Mouse (Mus musculus): Measurements from ENCODE around the gene Rbm45.

Rbm45 gene

DNA sequence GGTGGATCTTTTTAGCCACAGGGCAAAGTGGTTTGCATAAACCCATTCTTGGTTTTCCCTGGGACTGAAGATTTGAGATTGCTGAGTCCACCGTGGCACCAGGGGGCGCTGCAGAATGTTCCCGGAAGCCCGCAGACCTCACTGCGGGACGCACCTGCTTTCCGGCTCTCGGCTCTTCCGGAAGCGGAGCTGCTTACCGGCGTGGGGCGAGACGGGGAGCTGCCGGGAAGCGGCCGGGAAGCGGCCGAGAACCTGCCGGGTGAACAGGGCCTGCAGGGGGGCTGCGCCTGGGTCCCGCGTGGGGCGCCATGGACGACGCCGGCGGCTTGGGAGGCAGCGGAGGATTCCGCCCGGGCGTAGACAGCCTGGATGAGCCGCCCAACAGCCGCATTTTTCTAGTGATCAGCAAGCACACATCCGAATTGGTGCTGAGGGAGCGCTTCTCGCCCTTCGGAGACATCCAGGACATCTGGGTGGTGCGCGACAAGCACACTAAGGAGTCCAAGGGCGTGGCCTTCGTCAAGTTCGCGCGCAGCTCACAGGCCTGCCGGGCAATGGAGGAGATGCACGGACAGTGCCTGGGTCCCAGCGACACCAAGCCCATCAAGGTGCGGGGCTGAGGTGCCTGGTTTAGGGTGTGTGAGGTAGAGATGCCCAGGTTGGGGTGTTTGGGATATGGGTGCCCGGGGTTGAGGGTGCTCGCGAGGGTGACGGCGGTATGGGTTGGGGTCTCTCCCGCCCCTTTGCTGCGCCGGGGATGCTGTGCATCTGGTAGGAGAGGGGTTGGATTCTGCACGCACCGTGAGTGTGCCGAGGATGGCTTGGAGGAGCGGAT, at the start of gene Rbm45:
Gene Rbm45, plus strand, starts transcription at position 164 of the 835 bp plus-strand sequence.
- peak; percentile 88 to 96 for DNase-seq (ENCODE audit: low spot score in 2 of 2)

DNA sequence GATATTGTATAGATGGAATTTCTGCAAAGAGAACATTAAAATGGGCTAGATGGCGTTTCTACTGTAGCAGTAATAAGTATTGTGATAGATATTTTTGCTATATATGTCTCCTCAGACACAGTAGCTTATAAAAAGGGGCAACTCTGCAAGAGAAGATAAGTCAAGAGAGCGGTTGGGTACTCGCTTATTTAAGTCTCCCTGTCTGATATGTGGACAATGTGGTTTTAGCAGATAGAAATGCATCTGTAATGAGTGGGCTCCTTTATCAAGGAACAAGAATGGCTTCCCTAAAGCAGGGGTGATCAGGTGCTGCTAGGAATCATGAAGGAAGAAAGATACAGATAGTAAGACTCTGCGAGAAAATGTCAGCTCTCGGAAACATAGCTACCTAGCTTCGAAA, 49.4 kb upstream of the Rbm45 start:
- no peak for DNase-seq (ENCODE audit: low spot score in 2 of 2)

DNA sequence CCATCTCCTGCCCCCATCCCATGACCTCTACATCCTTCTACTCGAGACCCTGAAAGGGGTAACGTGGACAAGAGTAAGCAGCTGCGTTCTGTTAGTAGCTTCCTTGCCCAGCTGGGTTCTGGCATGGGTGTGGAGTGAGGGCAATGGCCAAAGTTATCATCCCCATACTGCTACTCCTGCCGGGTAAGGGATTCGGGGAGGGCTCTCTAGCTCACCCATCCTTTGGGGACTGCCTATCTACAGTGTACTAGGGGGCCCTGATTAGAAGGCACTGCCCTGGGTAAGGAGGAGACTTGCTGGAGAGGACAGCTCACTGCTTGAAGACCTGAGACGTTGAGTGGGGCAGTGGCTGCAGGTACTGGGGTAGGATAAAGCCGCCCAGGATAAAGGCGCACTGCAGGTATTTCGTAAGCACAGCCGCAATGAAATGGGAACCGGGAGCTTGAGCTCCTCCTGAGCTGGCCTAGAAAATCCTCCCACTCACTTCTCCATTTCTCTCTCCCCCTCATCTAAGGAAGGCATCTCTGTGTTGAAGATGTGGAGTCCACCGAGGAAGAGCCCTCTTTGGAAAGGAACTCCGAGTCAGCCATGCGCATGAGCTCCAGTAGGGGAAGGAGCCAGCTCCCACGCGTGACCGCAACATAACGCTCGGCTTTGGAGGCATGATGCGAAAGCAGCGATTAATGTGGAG, 46.5 kb upstream of the Rbm45 start:
- no peak for DNase-seq (ENCODE audit: low spot score in 2 of 2)

DNA sequence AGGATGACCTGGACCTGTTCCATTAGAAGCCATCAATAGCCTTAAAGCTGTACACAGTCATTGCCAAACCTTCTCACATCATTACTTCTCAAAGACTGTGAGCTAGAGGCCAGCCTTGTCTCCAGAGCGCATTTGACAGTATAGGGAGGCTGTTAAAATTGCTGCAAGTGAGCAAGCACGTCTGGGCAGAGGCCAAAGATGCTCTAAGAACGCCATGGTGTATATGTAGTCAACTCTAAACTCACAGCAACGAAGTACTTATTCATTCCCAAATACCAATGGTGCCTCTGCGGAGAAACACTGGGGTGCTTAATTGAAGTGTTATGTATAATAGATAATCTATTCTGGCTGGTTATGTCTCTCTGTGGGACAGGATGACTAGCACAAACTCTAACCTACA, 45.3 kb upstream of the Rbm45 start:
- DNase-seq (ENCODE audit: low spot score in 2 of 2), result no peak

DNA sequence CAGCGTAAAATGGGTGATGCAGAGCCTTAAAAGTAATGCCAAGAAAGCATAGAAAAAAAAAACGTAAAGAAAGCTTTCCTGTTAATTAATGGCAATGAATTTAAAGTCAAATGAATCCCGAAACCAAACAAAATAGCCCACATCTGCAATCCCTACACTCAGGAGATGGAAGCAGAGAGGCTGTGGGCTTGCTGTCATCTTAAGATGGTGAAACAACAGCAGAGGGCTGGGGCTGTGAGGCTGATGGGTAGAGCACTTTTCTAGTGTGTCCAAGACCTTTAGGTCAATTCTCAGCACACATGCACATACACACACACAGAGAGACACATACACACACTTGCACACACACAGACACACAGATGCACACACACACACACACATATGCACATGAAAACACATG, 43.6 kb upstream of the Rbm45 start:
- DNase-seq (ENCODE audit: low spot score in 2 of 2), result no peak

DNA sequence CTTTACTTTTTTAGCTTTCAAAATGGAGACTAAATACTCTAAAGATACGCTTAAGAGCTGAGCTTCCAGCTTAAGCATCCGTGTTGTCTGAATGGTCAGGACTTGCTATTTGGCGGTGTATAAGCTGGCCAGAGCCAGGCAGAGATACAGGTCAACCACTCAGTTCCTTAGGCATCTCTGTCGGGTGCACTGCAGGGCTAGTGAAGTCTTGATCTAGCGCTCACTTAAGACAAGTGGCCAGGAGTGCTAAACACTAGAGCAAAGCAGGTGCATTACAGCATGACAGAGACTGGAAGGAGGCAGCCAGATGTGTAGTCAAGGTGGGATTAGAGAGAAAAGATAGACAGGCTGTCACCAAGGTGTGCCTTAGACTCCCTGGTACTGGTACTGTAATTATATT, 39.7 kb upstream of the Rbm45 start:
- DNase-seq (ENCODE audit: low spot score in 2 of 2), result no peak

DNA sequence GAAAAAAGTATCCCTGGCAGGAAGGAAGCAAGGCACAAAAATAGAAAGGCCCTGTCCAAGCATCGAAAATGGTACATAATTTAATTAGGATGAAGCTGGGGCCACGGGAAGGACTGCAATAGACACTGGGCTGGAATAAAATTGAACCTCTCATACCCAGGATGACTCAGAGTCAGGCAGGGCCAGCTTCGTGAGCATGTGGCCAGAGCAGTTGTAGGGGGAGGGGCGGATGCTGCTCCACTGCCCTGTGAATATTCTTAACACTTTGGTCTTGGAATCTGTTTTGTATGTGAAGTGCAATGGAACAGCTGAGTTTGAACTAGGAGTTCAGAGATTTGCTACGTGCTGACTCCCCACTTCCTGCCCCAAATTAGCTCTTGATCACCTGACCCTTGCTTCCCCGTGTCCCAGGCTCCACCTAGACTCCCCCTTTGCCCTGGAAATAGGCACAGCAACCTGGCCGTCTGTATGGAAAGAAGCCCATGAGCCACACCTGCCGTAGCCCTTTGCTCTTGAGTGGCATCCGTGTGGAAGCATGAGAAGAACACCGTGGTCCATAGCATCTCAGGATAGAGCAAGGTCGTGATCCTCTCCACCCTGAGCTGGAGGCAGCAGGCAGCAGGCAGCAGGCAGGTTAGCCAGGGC, 37.5 kb upstream of the Rbm45 start:
- no peak for DNase-seq (ENCODE audit: low spot score in 2 of 2)

DNA sequence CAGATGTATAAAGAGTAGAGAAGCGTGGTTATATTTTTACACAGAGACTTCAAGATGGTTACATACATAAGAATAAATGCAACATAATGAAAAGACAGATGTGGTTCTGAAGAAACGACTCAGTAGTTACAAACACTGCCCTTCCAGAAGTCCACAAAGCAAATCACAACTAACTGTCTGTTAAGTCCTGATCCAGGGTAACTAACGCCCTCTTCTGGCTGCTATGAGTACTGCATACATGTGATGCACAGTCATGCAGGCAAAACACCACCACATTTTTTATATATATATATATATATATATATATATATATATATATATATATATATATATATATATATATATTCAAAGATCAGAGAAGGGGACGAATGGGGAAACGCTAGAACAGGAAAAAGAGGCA, 35.2 kb upstream of the Rbm45 start:
- no peak for DNase-seq (ENCODE audit: low spot score in 2 of 2)

DNA sequence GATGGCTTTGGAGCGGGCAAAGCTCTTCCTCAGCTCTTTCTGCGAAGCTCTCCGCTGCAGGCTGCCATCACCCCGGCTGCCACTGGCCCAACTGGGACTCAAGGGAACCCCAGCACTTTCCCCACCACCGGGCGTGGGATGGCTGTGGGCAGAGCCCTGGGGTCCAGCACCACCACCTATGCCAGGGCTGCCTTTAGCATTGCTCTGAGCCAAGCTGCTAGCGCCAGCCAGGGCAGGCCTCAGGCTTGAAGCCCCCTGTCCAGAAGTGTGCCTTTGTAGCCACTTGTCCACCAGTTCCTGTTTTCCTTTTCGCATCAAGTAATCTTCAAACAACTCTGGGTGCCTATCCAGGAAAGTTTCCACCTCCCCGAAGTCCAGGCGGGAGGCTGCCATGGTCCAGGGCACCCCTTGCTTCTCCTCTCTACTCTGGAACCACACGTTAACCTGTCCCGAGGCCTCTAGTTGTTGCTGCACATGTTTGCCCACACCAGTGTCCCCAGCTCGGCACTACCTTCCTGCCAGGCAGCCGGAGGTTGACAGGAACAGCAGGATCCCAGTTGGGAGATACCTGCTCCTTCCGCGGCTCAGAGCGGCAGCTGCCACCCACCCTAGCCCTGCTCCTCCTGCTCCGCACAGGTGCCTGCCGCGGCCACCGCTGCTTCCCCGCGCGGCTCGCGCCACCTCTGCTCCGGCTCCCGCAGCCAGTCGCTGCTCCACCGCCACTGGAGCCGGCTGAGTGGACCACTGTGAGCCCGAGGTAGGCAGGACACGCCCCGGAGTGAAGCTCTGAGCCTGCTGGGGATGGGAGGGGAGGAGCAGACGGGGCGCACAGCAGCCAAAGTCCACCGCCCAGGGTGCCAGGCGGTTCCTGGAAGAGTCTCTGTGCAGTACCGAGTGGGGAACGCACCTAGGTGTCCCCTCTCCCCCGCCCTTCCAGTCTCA, 31.3 kb upstream of the Rbm45 start, which contains the start of gene Pde11a:
Gene Pde11a, minus strand, starts transcription at position 560 of the 942 bp plus-strand sequence.
- DNase-seq (ENCODE audit: low spot score in 2 of 2), result no peak

DNA sequence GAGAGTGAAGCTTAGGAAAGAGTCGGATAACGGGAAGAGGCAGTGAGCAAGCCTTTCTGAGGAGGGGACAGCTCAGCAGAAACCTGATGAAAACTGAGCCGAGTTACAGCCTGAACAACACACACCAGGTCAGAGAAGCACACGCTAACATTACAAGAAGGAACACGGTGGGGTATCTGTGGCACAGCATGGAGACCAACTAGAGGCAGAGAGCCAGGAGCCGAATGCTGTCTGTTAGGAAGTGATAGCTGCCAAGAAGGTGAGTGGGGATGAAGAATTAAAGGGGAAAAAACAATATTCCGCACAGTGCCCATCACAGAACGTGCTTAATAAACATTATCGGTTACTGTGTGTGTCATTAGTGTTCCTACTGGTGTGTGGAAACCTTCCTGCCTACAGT, 27.6 kb upstream of the Rbm45 start:
- no peak for DNase-seq (ENCODE audit: low spot score in 2 of 2)

DNA sequence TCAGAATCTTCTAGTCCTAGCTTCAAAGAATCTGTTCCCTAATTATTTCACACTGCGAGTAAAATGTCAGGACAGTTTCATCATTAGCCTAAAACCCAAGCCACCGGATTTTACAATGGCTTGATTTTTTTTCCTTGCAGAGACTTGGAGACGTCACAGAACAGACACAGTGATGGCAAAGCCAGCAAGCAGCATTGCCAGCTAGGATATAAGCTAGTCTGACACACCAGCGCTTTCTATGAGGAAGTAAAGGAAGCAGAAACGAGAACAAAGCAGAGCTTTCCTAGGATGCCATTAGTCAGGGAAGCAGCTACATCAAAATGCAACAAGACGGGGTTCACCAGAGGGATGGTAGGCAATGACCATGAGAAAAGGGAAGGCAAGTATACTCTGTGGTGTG, 21.9 kb upstream of the Rbm45 start:
- no peak for DNase-seq (ENCODE audit: low spot score in 2 of 2)

DNA sequence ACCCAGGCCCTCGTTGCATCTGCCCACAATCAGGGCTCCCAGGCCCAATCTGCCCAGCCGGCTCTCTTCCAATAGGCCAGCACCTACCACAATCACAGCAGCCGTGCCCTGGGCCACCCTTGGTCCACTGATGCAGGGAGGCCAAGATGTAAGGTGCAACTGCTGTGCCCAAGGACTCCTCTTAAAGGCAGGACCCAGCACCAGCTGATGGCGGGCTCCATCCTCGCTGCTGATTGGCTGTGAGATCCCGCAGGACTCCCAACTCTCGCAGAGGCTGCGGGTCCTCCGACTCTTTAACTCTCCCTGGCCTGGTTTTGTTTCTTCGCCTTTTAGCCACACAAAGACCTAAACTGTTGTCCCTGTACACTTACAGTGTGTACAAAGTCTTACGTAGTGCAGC, 9.6 kb upstream of the Rbm45 start, which contains the start of gene Cyct:
Gene Cyct, minus strand, starts transcription at position 225 of the 400 bp plus-strand sequence.
- no peak for DNase-seq (ENCODE audit: low spot score in 2 of 2)

DNA sequence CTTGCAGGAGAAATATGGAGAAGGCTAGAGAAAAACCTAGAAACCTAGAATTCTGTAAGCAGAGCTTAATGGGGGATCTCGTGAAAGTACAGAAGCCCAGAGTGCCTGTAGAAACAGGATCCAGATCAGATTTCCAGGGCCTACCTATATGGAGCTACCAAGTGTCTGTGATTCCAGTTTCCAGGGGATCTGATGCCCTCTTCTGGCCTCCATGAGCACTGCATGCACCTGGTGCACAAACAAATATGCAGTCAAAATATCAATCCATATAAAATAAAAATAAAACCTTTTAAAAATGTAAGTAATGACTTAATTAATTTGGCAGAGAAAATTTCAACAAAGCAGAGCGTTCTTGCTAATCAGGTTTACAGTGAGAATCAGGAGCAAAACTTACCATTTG, 7.7 kb upstream of the Rbm45 start:
- no peak for DNase-seq (ENCODE audit: low spot score in 2 of 2)

DNA sequence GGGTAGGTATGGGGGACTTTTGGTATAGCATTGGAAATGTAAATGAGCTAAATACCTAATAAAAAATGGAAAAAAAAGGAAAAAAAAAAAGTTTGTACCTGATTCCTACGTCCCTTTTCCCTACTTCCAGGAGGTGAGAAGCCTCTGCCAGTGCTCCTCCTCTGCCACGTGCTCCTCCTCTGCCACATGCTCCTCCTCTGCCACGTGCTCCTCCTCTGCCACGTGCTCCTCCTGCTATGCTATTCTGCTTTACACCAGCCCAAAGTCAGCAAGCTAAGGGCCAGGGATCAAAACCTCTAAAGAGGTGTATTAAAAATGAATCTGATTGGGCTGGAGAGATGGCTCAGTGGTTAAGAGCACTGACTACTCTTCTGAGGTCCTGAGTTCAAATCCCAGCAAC, 4.0 kb upstream of the Rbm45 start:
- no peak for DNase-seq (ENCODE audit: low spot score in 2 of 2)

DNA sequence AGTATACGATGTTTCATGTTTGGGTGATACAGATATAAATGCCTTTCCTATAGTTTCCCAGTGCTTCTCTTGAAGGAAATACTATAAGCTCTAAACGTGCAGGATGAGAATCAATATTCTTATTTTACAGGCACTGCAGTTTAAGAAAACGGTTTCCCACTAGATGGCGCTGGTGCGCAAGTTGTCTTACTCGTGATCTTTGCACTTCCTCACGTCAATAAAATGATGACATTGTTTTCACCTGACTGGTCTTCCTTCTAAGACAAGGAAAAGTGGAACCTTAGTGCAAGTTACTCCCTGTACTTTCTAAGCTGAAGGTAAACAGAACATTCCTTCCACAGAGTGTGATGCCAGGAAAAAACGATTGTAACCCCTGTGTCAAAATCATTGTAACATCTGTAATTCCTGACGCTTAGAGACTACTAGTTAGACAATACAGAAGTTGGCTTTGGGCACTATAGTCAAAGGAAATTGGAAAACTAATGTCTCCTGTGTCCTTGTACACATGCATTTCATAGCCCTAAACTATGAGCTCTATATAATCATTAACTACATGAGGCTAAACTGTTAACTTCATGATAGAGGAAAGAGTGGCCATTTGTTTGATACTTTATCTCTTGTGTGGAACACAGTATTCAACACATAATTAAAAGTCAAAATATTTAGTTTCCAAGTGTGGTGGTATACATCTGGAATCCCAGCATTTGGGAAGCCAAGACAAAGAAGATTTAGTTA, 2.4 kb upstream of the Rbm45 start:
- DNase-seq (ENCODE audit: low spot score in 2 of 2), result peak; percentile 70 to 92

DNA sequence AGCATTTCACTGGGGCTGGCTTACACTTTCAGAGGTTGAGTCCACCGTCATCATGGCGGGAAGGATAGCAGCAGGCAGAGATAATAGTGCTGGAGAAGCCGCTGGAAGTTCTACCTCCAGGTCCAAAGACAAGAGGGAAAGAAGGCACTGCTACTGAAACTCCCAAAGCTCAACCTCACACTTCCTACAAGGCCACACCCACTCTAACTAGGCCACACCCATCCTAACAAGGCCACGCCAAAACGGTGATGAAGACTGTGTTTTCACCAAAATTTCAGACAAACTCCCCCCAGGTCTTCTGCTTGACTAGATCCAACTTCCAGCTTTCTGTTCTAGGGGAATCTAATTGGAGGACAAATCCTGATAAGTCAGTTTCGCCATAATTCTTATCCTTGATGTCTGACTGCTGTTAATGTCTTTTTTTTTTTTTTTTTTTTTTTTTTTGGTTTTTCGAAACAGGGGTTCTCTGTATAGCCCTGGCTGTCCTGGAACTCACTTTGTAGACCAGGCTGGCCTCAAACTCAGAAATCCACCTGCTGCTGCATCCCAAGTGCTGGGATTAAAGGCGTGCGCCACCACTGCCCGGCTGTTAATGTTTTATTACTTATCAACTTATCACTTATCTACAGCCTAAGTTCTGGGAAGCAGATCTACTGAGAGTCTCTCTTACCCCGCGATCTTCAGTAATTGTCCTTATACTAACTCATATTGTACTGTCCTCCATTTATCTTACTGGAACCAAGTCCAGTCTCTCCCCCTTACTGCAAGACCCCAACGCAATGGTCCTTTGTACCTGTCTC, 723 bp upstream of the Rbm45 start:
- no peak for DNase-seq (ENCODE audit: low spot score in 2 of 2)

DNA sequence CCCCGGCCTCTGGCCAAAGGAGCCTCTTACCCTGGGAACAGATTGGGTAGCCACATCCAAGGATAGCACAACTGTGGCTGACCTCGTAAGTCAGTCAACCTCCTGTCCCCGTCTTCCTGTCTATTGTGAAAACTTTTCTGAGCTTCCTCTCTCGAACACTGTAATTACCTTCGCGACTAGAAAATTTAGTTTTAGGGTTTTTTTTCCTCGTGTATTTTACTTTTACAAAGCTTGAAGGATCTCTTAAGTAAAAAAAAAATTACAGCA, 805 bp downstream of the Rbm45 start:
- no peak for DNase-seq (ENCODE audit: low spot score in 2 of 2)

DNA sequence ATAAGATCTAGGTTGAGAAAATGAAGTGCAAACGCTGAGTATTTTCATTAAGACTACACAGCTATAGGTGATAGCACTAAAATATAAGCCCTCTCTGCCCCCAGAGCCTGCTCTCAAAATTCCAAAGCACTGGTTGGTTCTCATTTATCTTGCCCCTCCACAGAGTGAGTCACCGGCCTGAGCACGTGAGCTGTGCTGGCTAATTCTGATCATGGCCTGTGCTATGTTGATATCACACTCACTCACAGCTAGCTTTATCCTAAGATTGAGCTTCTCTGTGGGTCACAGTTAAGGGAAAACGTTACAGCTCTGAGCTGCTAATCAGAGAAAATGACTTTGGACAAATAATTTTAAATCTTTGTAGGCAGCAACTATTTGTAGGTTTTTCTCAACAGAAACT, 2.5 kb downstream of the Rbm45 start:
- no peak for DNase-seq (ENCODE audit: low spot score in 2 of 2)

DNA sequence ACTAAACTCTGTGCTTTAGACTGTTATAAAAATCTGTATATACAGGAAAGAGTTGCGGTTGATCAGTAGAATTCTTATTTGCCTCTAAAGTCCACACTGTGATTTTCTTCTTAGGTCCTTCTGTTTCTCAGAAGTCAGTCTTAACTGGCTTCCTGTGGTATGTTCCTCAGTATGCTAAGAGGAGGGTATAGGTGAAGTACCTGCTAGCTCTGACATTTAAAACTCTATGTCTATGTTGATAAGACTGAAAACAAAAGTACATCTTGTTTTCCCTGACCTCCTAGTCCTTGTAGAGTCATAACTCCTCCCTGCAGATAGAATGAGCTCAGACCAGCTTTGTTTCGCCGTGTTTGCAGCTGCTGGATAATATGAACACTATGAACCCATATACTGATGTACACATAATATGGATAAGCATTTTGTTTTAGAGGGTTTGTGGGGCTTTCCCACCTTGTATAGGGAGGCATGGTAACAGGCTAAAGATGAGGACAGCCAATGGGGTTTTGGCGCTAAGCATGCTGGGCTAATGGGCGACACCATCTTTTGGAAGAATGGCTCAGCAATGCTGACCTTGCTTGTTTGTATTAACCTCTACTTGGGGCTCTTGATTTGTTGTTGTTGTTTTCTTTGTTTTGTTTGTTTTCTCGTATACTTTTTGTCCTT, 4.9 kb downstream of the Rbm45 start:
- DNase-seq (ENCODE audit: low spot score in 2 of 2), result no peak

DNA sequence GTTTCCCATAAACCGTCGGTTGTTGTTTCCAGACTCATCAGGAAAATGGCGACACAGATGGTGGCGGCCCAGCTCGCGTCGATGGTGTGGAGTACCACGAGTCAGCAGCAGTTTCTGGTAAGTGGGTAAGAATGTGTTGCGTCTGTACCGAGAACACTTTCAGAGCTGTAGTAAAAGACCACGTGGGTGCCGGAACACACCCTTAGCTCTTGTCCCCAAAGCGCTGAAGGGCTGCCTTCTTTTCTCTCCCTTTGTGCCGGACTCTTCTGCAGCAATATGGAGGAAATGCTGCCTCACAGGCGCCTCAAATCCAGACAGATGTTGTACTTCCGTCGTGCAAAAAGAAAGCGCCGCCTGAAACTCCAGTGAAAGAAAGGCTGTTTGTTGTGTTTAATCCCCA, 8.9 kb downstream of the Rbm45 start:
- no peak for DNase-seq (ENCODE audit: low spot score in 2 of 2)
